Mouse (Mus musculus): ENCODE results near the gene Cdc37. TPM values are rescaled to one million over a fixed set of nuclear protein-coding genes. Genes with fewer than 3 reads are reported as not detected.
A peak's percentile ranks its signal among the peaks of the same experiment; 100 is the strongest.
"Not testable (repeated sequence)": the region's sequence is repeated elsewhere in the genome, so short reads cannot be mapped to it uniquely, and the experiment has no call there.

Cdc37 gene
- total RNA-seq (2021): 100 to 1,000 TPM; 120 to 126 TPM
- long read RNA-seq, experiment 1, full-length matches to known transcripts: 125 of 197 reads
- long read RNA-seq, experiment 1, partial matches to known transcripts: 32 of 197 reads
- long read RNA-seq, experiment 1, other reads (novel, unspliced or antisense): 40 of 197 reads
- long read RNA-seq, experiment 2, full-length matches to known transcripts: 186 of 262 reads
- long read RNA-seq, experiment 2, partial matches to known transcripts: 66 of 262 reads
- long read RNA-seq, experiment 2, other reads (novel, unspliced or antisense): 10 of 262 reads

DNA sequence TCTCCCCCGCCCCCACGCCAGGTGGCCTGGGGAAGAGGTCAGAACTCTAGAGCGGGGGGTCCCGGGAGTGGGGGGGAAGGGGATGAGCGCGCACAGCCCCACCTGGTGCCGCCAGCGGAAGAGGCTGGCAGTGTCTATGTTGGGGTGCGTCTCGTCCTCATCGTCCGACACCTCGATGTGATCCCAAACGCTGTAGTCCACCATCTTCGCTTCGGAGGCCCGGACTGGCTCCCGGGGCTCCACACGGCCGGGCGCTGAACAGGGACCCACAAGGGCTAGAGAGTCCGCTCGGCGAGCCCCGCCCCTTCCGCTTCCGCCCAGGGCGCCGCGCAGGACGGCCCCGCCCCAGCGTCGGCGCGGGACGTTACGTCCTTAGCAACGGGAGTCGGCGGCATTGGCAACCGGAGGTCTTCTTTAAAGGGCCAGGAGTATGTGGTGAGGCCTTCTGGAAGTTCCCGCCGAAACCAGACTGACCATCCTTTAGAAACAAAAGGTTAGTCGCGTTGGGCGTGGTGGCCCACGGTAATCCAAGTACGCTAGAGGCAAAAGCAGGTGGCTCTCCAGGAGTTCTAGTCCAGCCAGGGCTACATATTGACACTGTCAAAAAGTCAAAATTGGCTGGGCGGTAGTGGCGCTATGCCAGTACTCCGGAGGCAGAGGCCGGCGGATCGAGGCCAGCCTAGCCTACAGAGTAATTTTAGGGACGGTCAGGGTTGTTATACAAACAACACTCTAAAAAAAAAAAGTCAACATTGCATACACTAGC, at the start of gene Cdc37:
Cdc37 (minus strand) TSS at position 329 of the 766 bp plus-strand sequence.
- DNase-seq: peak; percentile 93

DNA sequence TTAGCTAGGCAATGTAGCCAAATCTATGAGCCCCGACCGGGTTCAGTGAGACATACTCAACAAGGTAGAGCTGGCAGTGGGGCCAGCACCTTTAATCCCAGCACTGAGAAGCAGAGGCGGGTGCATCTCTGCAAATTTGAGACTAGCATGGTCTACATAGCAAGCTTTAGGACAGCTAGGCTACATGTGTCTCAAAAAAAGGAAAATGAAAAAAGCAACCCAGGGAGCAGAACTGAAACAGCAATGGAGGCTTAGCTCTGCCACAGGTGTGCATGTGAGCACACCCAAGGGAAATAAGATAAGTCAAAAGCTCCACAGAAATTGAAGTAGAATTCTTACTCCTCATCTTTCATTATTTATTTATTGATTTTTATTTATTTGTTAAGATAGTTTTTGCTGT, 49.2 kb upstream of the Cdc37 start:
- DNase-seq: no peak

DNA sequence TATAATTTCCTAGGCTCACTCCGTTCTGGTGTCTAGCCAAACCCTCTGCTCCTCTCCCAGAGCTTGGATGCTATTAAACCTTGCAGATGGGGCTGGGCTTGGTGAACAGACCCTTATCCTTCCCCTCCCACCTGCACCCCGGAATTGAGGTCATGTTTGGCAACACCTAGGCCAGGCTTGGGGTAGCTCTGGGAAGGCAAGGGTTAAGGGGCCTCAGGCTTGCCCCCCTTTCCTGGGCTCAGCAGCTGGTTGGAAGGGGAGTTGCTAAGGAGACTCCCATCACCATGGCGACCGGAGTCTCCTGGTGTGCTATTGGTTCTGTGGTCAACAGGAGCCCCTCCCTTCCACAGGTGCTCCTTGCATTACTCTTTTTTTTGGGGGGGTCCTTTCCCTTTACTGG, 48.2 kb upstream of the Cdc37 start:
- DNase-seq: no peak

DNA sequence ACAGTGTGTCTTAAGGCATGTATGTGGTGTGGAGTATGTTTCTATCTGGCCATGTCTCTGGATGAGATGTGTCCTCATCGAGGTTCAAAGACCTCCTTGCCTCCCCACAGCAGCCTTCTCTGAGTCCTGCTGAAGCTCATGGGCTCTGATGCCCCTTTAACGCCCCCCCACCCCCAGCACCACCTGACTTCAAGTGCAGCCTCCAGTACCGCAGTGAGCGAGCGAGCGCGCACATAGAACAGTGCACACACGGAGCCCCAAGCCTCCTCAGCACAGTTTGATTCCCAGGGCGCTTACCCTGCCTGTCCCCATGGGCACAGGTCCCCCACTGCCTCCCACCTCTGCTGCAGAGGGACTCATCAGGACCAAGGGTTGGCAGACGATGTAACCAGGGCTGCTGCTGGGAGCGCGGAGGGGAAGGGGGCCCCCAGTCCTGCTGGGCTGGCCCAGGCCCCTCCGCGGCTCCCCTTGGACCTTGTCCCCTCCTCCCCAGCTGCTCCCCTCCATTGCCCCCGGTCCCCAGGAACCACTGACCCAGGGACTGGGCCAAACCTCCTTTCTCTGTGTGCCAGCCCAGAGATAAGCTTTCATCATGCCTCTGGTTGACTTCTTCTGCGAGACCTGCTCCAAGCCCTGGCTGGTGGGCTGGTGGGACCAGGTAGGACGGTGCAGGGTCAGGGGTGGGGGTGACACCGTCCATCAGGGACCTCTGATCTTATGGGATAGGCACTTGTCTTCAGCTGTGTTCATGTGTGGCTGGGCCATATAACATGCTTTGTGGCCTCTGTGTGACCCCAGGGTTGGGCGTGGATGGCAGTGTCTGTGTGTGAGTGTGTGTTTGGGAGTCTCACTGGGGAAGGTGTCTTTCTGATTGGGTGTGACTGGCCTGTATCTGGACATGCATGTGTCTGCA, 47.0 kb upstream of the Cdc37 start:
- DNase-seq: no peak

DNA sequence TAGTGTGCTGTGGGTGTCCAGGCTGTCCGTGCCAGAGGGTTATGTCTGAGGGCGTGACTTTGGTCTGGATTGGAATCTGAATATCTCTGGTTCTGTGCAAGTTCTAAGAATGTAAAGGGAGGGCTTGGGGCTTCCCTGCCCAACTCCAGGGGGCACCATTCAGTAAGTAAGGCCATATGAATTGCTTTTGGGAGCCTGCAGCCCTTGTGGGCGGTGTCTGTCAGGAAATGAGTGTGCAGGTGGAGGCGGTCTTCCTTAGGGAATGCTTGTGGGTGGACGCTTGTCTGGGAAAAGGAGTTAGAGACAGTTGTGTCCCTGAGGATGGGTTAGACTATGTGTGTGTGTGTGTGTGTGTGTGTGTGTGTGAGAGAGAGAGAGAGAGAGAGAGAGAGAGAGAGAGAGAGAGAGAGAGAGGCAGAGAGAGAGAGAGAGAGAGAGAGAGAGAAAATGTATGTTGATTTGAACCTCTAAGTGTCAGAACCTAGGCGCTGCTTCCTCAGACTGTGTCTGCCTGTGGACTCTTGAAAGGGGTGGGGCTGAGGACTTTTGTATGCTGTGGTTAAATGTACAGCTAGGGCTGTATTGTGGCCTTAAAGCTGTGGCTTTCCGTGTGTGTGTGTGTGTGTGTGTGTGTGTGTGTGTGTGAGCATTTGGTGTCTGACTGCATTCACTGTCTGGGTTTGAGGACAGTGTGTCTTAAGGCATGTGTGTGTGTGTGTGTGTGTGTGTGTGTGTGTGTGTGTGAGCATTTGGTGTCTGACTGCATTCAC, 46.1 kb upstream of the Cdc37 start:
- DNase-seq: not testable (repeated sequence)

DNA sequence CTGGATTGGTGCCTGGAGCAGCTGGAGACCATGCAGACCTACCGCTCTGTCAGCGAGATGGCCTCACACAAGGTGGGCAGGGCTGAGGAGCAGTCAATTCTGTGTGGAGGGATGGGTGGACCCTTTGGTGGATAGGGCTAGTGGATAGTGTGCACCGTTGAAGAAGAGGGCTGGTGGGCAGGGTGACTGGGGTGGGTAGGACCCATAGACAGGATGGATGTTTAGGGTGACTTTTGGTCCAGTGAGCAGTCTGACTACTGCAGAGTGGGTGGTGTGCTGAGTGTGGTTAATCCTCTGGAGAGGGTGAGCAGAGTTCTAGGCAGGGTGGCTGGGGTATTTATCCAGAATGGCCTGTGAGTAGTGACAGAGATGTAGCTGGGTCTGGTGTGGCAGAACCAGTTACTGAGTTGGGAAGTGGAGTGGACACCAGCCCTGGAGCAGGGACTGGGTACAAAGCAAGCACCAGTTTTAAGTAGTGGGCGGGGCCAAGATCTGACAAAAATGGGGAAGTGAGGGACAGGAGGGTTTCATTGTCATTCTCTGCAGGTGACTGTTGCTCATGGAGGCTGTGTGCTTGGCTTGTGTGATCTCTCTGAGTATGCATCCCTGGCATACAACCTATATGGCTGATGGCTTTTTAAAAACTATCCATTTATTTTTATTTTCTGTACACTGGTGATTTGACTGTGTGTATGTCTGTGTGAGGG, 45.2 kb upstream of the Cdc37 start:
- no peak for DNase-seq

DNA sequence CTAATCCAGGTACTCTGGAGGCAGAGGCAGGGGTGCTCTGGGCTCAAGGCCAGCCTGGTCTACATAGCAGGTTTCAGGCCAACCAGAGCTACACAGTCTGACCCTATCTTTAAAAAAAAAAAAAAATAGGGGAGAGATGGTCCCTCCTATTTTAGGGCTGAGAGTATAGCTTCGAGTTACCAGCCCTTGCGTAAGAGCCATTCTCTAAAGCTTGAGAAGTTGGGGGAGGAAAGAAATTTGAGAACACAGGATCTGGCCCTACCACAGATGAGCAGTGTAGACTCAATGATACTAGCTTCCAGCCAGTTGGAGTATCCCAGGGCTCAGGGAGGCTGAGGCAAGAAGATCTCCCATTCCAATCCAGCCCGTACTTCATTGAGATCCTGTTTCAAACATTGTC, 44.0 kb upstream of the Cdc37 start:
- no peak for DNase-seq

DNA sequence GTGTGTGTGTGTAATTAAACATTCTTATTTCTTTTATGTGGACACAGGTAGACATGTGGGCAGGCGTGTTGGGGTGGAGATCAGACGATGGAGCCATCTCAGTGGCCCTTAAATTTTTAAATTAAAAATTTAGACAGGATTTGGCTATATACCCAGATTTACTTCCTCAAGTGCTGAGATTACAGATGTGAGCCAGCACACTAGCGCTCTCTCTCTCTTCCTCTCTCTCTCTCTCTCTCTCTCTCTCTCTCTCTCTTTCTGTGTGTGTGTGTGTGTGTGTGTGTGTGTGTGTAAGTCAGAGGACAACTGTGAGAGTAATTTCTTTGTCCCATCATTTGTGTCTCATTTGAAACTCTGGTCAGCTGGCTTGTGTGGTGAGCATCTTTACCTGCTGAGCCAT, 40.9 kb upstream of the Cdc37 start:
- DNase-seq: no peak

DNA sequence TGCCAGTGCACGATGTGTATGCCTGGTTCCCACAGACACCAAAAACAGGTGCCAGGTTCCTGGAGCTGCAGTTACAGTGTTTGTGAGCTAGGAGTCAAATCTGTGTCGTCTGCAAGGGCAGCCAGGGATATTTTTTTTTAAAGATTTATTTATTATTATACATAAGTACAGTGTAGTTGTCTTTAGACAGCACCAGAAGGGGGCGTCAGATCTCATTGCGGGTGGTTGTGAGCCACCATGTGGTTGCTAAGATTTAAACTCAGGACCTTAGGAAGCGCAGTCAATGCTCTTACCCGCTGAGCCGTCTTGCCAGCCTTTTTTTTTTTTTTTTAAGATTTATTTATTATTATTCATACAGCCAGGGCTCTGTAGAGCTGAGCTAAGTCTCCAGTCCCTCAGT, 40.1 kb upstream of the Cdc37 start:
- DNase-seq: no peak

DNA sequence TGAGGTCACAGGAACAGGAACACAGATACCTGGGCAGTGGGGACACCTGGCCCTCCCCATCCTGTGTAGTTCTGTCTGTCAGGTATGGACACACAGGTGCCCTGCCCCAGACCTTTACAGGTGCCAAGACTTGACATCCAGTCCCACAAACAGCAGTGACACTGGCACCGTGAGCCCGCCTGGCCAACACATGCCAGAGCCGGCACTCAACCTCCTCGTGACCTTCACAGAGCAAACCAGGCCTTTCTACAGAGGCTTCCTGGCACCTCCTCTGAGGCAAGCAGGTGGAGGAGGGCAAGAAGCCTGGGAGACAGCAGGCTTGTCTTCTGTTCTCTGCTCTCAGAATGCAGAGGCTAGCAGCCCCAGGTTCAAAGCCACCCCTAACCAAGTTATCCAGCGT, 35.7 kb upstream of the Cdc37 start:
- peak; percentile 72 for DNase-seq

DNA sequence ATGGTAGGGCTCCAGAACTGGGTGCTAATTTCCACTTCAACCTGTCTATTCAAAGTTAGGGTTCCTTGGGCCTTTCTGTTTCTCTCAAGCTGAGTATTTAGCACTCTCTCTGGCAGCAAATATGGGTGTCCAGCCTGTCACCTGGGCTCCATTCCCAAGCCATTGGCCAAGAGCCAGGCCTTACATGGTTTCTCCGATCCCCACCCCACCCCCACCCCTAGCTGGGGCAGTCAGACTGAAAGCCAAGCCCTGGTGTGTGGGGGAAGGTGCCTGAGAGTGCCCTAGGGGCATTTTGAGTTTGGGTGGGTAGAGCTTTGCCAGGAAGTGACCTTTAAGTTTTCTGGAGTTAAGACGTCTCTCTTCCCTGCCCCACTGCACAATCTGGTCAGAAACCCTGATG, 35.0 kb upstream of the Cdc37 start:
- peak; percentile 76 for DNase-seq

DNA sequence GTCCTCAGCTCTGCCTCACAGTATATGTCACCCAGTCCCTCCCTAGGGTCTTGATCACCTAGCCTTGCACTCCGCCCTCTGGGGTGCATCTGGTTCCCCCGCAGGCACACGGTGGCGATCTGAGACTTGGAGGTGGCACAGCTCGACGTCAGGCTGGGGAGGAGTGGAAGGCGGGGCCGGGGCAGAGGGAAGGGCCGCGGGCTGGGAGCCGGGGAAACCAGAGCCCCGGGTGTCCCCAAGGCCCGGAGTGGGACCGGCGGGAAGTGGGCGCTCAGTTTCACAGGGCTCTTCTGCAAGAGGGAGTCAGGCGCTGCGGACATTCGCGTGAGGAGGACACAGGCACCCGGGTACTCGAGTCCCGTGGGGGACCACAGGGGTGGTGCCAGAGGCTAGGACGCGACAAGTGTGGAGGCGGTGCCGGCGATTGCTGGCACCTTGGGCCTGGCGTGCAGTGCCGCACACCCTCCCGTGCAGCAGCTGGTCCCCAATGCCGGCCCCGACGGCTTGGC, 34.2 kb upstream of the Cdc37 start:
- DNase-seq: peak; percentile 82

DNA sequence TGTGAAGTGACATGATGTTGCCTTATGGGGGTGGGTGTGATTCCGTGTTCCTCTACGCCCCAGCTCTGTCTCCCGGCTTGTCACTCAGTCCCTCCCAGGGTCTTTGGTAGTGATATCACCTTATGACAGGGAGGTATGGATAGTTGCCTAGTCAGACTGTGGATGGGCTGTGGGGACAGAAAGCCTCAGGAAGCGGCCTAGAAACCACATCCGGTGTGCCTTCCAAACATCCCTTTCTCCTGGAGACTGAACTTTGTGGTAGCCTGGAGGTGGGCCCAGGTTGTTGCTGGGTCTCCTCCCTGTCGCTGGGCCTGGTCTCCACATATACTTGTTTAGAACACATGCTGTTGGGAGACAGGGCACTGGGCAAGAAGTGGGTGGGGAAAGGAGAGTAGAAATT, 33.6 kb upstream of the Cdc37 start:
- DNase-seq: no peak

DNA sequence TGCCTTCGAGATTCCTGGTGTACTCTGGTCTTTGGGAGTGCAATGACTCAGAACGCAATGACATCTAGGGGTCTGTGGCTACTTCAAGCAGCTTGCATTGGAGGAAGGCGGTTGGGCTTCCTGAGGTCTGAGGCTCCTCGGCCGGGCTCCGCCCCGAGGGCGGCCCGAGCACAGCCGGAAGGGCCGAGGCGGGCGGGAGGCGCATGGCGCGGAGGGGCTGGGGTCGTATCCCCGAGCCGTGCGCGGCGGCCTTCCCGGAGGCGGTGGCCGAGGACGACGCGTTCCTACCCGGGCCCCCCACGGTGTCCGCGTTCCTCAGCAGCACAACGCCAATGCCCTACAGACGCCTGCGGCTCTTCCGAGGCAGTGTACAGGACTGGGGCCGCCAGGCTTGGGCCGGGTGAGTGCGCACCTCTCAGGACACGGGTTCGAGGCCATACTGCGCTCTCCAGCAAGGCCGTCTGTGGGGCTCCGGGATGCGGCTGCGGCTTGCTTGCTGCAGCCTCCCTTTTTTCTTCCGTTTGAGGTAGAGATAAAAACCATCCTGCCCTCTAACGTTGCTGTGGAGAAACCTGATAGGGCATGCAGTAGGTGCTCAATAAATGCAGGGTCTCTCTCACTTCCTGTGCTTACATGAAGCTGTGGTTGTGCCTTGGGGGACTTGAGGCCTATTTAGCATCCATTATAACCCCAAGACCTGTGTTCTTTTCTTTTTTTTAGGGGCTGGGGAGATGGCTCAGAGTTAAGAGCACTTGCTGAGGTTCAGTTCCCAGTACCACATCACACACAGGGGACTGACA, 31.8 kb upstream of the Cdc37 start:
- DNase-seq: peak; percentile 40

DNA sequence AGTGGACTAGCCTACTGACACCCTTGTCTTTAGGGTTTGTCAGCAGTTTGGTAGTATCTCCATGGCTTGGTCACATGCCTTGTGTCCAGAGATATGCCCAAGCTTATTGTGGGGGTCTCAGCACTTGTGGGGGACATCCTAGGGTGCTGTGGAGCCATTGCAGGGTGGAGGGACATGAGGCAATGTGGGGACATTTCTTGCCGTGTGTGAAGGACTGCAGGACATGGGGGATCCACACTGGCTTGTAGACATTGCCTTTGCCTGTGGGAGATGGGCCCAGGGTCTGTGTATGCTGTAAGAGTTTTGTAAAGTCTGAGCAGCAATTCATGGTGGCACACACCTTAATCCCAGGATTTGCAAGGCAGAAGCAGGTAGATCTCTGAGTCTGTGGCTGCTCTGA, 31.1 kb upstream of the Cdc37 start:
- no peak for DNase-seq

DNA sequence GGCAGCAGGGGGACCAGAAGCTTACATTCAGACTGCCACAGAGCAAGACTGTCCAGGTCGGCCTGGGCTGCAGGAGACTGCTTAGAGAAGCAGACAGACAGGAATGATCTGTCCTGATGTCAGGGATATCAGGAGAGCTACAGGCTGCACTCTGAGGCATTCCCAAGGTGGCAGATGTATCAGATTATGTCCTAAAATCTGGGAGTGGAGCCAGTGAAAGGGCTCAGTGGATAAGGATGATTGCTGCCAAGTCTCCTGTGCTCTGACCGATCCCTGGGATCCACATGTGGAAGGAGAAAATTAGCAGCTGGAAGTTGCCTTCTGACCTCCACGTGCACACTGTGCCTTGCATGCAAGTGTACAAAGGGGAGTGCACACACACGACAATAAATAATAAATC, 30.6 kb upstream of the Cdc37 start:
- DNase-seq: no peak

DNA sequence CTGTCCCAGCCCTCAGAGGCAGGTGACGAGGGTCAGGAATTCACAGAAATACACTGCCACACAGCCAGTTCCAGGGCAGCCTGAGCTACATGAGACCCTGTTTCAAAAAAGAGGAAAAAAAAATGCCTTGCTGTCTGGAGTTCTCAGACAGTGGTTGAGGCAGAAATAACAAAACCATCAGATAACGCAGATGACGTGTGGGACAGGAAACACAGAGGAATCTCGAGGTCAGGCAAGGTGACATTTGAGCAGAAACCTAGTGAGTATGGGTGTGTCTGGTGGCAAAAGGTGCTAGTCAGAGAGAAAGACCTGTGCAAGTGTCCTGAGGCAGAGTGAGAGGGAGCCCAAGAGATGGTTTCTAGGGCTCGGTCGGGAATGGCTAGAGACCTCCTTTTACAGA, 22.6 kb upstream of the Cdc37 start:
- no peak for DNase-seq

DNA sequence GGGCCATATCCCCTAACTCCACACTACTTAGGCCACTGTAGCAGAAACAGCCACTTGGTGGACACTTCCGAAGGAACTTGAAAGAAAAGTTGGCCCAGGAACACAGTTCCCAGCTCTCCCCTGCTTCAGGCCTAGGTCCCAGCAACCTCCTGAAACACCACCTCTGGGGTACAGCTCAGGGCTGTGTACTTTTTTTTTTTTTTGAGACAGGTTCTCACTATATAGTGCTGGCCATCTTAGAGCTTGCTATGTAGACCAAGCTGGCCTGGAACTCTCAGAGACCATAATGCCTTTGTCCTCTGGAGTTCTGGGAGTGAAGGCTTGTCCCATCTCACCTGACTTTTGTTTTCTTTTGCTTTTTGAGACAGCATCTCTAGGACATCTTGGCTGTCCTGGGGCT, 19.4 kb upstream of the Cdc37 start:
- no peak for DNase-seq

DNA sequence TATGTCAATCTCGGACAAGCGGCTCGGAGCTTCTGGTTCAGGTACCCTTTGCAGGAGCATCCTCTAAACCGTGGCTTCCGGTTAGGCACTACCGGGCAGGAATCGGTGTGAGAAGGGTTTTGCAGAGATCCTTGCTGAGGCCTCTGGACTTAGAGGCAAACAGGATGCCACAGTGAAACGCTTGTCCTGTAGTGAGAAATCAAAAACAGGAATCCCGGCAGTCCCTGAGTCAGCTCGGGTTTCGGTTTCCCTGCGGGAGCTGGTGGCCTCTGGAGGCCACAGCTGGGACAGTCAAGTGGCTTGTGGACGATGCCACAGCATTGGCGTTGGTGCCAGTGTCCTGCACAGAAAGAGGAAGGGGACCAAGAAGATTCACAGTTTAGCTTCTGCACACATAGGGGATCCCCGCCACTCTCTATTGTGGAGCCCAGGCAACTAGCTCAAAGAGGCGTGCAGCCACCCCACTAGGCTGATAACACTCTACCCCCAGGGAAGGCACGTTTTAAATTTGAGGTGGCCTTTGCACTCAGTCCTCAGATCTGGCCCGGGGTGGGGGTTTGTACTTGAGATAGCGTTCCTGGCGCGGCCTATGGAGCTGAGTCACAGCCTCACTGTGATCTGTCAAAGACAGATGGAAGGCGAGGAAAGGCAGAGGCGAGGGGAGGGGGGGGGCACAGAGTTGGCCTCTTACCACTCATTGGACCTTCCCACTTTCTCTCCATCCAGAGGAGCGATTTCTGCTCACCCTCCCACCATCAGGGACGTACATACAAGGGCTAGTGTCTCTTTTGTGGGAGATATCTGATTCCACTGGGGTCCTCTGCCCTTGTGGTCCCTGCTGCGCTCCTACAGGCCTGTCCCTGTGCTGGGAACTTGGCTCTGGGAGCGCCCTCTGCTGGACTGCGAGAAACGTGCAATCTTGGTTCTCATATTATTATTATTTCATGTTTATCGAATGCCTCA, 18.7 kb upstream of the Cdc37 start:
- peak; percentile 57 for DNase-seq

Data from gastrocnemius, postnatal 25 days (tissue).